Mouse (Mus musculus): ENCODE data around the gene Hck. TPM values are rescaled to one million over a fixed set of nuclear protein-coding genes. Genes with fewer than 3 reads are reported as not detected.

The Hck gene
- total RNA-seq, 2 experiments from 2014 or later: 3.9 to 4.3 TPM

- no peak for DNase-seq (ENCODE audit: low spot score in 2 of 2)
Observed at GRCm38 (mm10) chr2:153194255-153194654, 86.0 kb downstream of the Hck start.

DNA sequence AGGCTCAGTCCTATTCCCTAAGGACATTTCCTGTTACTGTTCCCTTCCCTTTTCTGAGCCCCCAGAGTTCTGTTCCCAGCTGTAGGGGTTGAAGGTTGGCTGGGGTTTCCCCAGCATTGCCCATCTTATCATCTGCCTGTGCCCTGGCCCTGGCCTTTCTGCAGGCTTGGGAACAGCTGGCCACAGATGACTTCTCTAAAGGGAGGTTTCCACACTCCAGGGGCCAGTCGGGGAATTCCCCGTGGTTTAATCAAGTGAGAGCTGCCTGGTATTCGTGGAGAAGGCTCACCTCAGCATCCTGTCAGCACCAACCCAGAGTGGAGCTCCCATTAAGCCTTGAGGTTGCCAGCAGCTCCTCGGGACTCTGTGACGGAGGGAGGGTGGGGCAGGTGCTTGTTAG is 90.2 kb downstream of the Hck start:
- DNase-seq (ENCODE audit: low spot score in 2 of 2): no peak

DNA sequence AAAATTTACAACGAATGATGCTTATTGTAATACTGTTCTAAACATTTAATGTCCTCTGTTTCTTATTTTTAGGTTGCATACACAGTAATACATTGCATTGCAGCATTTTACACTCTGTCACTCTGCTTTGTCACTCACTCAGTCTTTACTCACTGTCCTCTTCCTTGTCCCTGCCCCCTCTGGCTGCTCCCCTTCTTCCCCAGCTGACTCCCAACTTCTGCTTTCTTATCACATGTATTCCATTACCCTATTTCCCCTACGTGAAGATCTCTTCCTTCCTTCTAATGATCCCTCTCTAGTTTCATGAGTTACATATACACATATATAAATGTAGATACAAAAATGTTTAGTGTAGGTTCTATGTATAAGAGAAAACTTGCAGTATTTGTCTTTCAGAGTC is 90.8 kb downstream of the Hck start:
- no peak for DNase-seq (ENCODE audit: low spot score in 2 of 2)

Other genes with a start within 250 kb of the Hck start
- gene Mylk2, start 197.1 kb upstream of the Hck start, total RNA-seq (2021): 1 to 10 TPM in 1 of 2 experiments, under 1 TPM in 1; 0.50 to 2.9 TPM
- gene Foxs1, start 175.3 kb upstream of the Hck start, total RNA-seq (2021): 1 to 10 TPM; 4.7 to 4.9 TPM
- gene Dusp15, start 156.8 kb upstream of the Hck start, total RNA-seq (2021): 1 to 10 TPM; 3.2 to 6.0 TPM
- under 1 TPM in 1 of 2 experiments, not detected in 1; 0.42 TPM for gene Ttll9, start 146.0 kb upstream of the Hck start, total RNA-seq (2021)
- 100 to 1,000 TPM in 1 of 2 experiments, 10 to 100 TPM in 1; 93.8 to 103 TPM for gene Pdrg1, start 93.0 kb upstream of the Hck start, total RNA-seq (2021)
- gene Xkr7, start 76.6 kb upstream of the Hck start, total RNA-seq (2021): 1 to 10 TPM; 3.0 to 3.2 TPM
- gene Ccm2l, start 42.5 kb upstream of the Hck start, total RNA-seq (2021): 10 to 100 TPM; 20.7 to 22.8 TPM
- 100 to 1,000 TPM; 101 to 106 TPM for gene Tm9sf4, start 52.8 kb downstream of the Hck start, total RNA-seq (2021)
- gene Tspyl3, start 117.0 kb downstream of the Hck start, total RNA-seq (2021): 1 to 10 TPM; 8.6 to 8.8 TPM
- gene Plagl2, start 133.0 kb downstream of the Hck start, total RNA-seq (2021): 10 to 100 TPM; 19.1 to 20.3 TPM
- gene Pofut1, start 133.1 kb downstream of the Hck start, total RNA-seq (2021): 10 to 100 TPM; 47.3 to 48.8 TPM
- 10 to 100 TPM; 28.0 to 29.2 TPM for gene Kif3b, start 182.9 kb downstream of the Hck start, total RNA-seq (2021)
- 10 to 100 TPM; 51.3 to 53.2 TPM for gene Asxl1, start 237.4 kb downstream of the Hck start, total RNA-seq (2021)